Mouse (Mus musculus): ENCODE measurements around the gene Bcl2.

- TF ChIP-seq EP300 (optimal IDR thresholded peaks at IDR 0.05) (no peak), CTCF (IDR thresholded peaks at IDR 0.05; ENCODE audit: low read depth) (no peak)
These were observed 10.9 kb downstream of the Bcl2 start for GRCm38 (mm10) chr1:106703183-106703582.

All from stomach, postnatal 0 days (tissue).